Comparison of ENCODE assay signal across 11 mouse cellular contexts in genomic region chr7:101833916-101834584, GRCm38 (mm10). TPM values are rescaled to one million over a fixed set of nuclear protein-coding genes. Genes with fewer than 3 reads are reported as not detected.
DNase-seq lines count a peak whose midpoint lies in the region; ATAC-seq and TF ChIP-seq lines count a peak whose summit lies in the region.
"Had no signal": no experiment of that assay in that cellular context is flagged by ENCODE, and none has a peak within 500 bp of the region (broad histone marks: within the 10 kb centered on the region; RNA-seq: fewer than 3 reads in every experiment).

No protein-coding gene starts in this region.

- peak overlapping the region; percentile 90 for H3K4me2 ChIP-seq in forebrain, embryonic 12.5 days

- 53% methylated on average over 3 of the region's 3 CpGs for WGBS in heart, embryonic 10.5 days
- 70% methylated on average over 3 of the region's 3 CpGs for WGBS in forebrain, embryonic 12.5 days
- WGBS in limb, embryonic 10.5 days = 77% methylated on average over 3 of the region's 3 CpGs

- no peaks in the 10 kb centered on the region for H3K9me3 ChIP-seq in heart, embryonic 10.5 days
- no peaks in the 10 kb centered on the region for H3K9me3 ChIP-seq in forebrain, embryonic 12.5 days
- H3K9me3 ChIP-seq in limb, embryonic 10.5 days (replicated peaks) = no peaks in the 10 kb centered on the region

- peaks cover 44% of the 10 kb centered on the region for H3K79me2 ChIP-seq in C2C12 (ENCODE audit: control insufficient read depth, insufficient read depth)

- H3ac ChIP-seq in C2C12 (ENCODE audit: control insufficient read depth, insufficient read length, low read depth) = no peak overlapping the region

- peaks cover 36% of the 10 kb centered on the region for H3K4me1 ChIP-seq in heart, embryonic 10.5 days
- peaks cover 53% of the 10 kb centered on the region for H3K4me1 ChIP-seq in forebrain, embryonic 12.5 days
- H3K4me1 ChIP-seq in limb, embryonic 10.5 days = peaks cover 33% of the 10 kb centered on the region

- TF ChIP-seq CTCF in C2C12 (IDR thresholded peaks at IDR 0.05; ENCODE audit: control insufficient read depth, insufficient read depth, insufficient read length) = no peak

- intact Hi-C loops in gastrocnemius, postnatal 14 days (cut with DNase I; ENCODE audit: low total_unique reads) = loop anchor here (10.0 kb wide), 1 partner anchor 159 kb away; no protein-coding TSS in a partner anchor

- peaks cover 53% of the 10 kb centered on the region for H3K36me3 ChIP-seq in heart, embryonic 10.5 days
- H3K36me3 ChIP-seq in C2C12 (ENCODE audit: control insufficient read depth, insufficient read depth) = peaks cover 61% of the 10 kb centered on the region
- peaks cover 51% of the 10 kb centered on the region for H3K36me3 ChIP-seq in forebrain, embryonic 12.5 days (replicated peaks)
- H3K36me3 ChIP-seq in limb, embryonic 10.5 days = peaks cover 59% of the 10 kb centered on the region

- no peaks in the 10 kb centered on the region for H3K27me3 ChIP-seq in heart, embryonic 10.5 days (ENCODE audit: insufficient read depth, poor library complexity, severe bottlenecking)
- no peaks in the 10 kb centered on the region for H3K27me3 ChIP-seq in C2C12 (ENCODE audit: control insufficient read depth, insufficient read depth, insufficient read length)
- no peaks in the 10 kb centered on the region for H3K27me3 ChIP-seq in forebrain, embryonic 12.5 days
- H3K27me3 ChIP-seq in limb, embryonic 10.5 days (ENCODE audit: low read depth, poor library complexity, severe bottlenecking) = no peaks in the 10 kb centered on the region

- no peak overlapping the region for H3K9ac ChIP-seq in forebrain, embryonic 12.5 days

- ATAC-seq in forebrain, embryonic 12.5 days (ENCODE audit: low FRiP score) = no peak
- ATAC-seq: intestine, embryonic 16.5 days had no signal

- peaks cover 29% of the 10 kb centered on the region for H3K79me3 ChIP-seq in C2C12 (ENCODE audit: low read depth)

- no peak for DNase-seq in heart, embryonic 10.5 days (ENCODE audit: low spot score)
- no peak for DNase-seq in heart, adult 9 months (ENCODE audit: low spot score in 2 of 2)
- DNase-seq in limb, embryonic 10.5 days (ENCODE audit: low spot score) = no peak
- no peak for DNase-seq in adrenal gland, adult (ENCODE audit: inconsistent age in 2 of 2, low spot score in 1 of 2)
- no peak for DNase-seq in ovary, adult 18-20 months (ENCODE audit: low spot score)
- DNase-seq in gastrocnemius, postnatal 14 days = no peak
- DNase-seq: cerebellum, adult 18-20 months had no signal

- H3K4me3 ChIP-seq in heart, embryonic 10.5 days = peak overlapping the region; percentile 97
- no peak overlapping the region for H3K4me3 ChIP-seq in C2C12 (ENCODE audit: insufficient read depth, poor library complexity, severe bottlenecking)
- no peak overlapping the region; the same call in 1 of the 2 replicates for H3K4me3 ChIP-seq in forebrain, embryonic 12.5 days (replicated peaks)
- H3K4me3 ChIP-seq in limb, embryonic 10.5 days = no peak overlapping the region

- peak overlapping the region; percentile 62 for H3K27ac ChIP-seq in heart, embryonic 10.5 days
- H3K27ac ChIP-seq in forebrain, embryonic 12.5 days = peak overlapping the region; percentile 71
- 0 out of 2 replicates have a peak overlapping the region, but pooled peaks have one; percentile 21 for H3K27ac ChIP-seq in limb, embryonic 10.5 days

TF ChIP-seq in C2C12, 6 proteins besides CTCF, POLR2A, EP300 and RAD21:
- TF ChIP-seq MYOG (IDR thresholded peaks at IDR 0.05; ENCODE audit: control insufficient read depth, extremely low read depth, insufficient read length) (no peak), CEBPB (IDR thresholded peaks at IDR 0.05; ENCODE audit: low read depth) (no peak), MYOD1 (IDR thresholded peaks at IDR 0.05; ENCODE audit: control insufficient read depth, insufficient read length, low read depth) (peak; percentile 75)

RNA-seq across cellular contexts. Expression of gene Inppl1, which starts 4.0 kb away (rescaled TPM):
- 44.9 and 61.0 TPM in 2 replicates for polyA plus RNA-seq in heart, embryonic 10.5 days (2016; fragmentation: Nextera tagmentation; extraction: Ambion mirVana)
- polyA plus RNA-seq in C2C12 (2012; fragmentation: generic; extraction: Trizol) = 116 TPM
- 33.0 and 41.4 TPM in 2 replicates for polyA plus RNA-seq in forebrain, embryonic 12.5 days (2016; fragmentation: Nextera tagmentation; extraction: Ambion mirVana)
- polyA plus RNA-seq in limb, embryonic 10.5 days (2016; fragmentation: Nextera tagmentation; extraction: Ambion mirVana) = 41.6 and 57.8 TPM in 2 replicates
- total RNA-seq in gastrocnemius, postnatal 14 days (2021) = 10 to 100 TPM; 67.0 to 73.8 TPM

RNA-seq across cellular contexts. Expression of gene Phox2a, which starts 15.9 kb away (rescaled TPM):
- polyA plus RNA-seq in heart, embryonic 10.5 days (2016; fragmentation: Nextera tagmentation; extraction: Ambion mirVana) = 0.15 and 0.36 TPM in 2 replicates
- 0.05 TPM for polyA plus RNA-seq in C2C12 (2012; fragmentation: generic; extraction: Trizol)
- not detected in 2 replicates for polyA plus RNA-seq in forebrain, embryonic 12.5 days (2016; fragmentation: Nextera tagmentation; extraction: Ambion mirVana)
- 0.11 TPM in 1 of 2 replicates, not detected in the other for polyA plus RNA-seq in limb, embryonic 10.5 days (2016; fragmentation: Nextera tagmentation; extraction: Ambion mirVana)
- total RNA-seq in gastrocnemius, postnatal 14 days (2021) = not detected
- polyA plus RNA-seq: limb, embryonic 11.5 days had no signal

RNA-seq across cellular contexts. Expression of gene Folr2, which starts 22.9 kb away (rescaled TPM):
- not detected in 2 replicates for polyA plus RNA-seq in heart, embryonic 10.5 days (2016; fragmentation: Nextera tagmentation; extraction: Ambion mirVana)
- 0.08 TPM for polyA plus RNA-seq in C2C12 (2012; fragmentation: generic; extraction: Trizol)
- 1.4 and 1.9 TPM in 2 replicates for polyA plus RNA-seq in forebrain, embryonic 12.5 days (2016; fragmentation: Nextera tagmentation; extraction: Ambion mirVana)
- polyA plus RNA-seq in limb, embryonic 10.5 days (2016; fragmentation: Nextera tagmentation; extraction: Ambion mirVana) = 0.21 TPM in 1 of 2 replicates, not detected in the other
- 1 to 10 TPM; 2.8 to 6.1 TPM for total RNA-seq in gastrocnemius, postnatal 14 days (2021)

RNA-seq across cellular contexts. Expression of gene Anapc15, which starts 29.5 kb away (rescaled TPM):
- 83.0 and 94.3 TPM in 2 replicates for polyA plus RNA-seq in heart, embryonic 10.5 days (2016; fragmentation: Nextera tagmentation; extraction: Ambion mirVana)
- polyA plus RNA-seq in C2C12 (2012; fragmentation: generic; extraction: Trizol) = 85.0 TPM
- 93.1 and 96.9 TPM in 2 replicates for polyA plus RNA-seq in forebrain, embryonic 12.5 days (2016; fragmentation: Nextera tagmentation; extraction: Ambion mirVana)
- 115 and 120 TPM in 2 replicates for polyA plus RNA-seq in limb, embryonic 10.5 days (2016; fragmentation: Nextera tagmentation; extraction: Ambion mirVana)
- 10 to 100 TPM; 23.7 to 27.7 TPM for total RNA-seq in gastrocnemius, postnatal 14 days (2021)

RNA-seq across cellular contexts. Expression of gene Folr1, which starts 36.5 kb away (rescaled TPM):
- polyA plus RNA-seq in heart, embryonic 10.5 days (2016; fragmentation: Nextera tagmentation; extraction: Ambion mirVana) = 2.1 and 2.7 TPM in 2 replicates
- polyA plus RNA-seq in C2C12 (2012; fragmentation: generic; extraction: Trizol) = 0.67 TPM
- 5.5 and 8.2 TPM in 2 replicates for polyA plus RNA-seq in forebrain, embryonic 12.5 days (2016; fragmentation: Nextera tagmentation; extraction: Ambion mirVana)
- not detected in 2 replicates for polyA plus RNA-seq in limb, embryonic 10.5 days (2016; fragmentation: Nextera tagmentation; extraction: Ambion mirVana)
- total RNA-seq in gastrocnemius, postnatal 14 days (2021) = 1 to 10 TPM; 1.6 to 2.2 TPM
- polyA plus RNA-seq: limb, embryonic 11.5 days had no signal

Comparison
In these comparisons a context has a peak if more than half of its experiments do, and no peak if none do; other contexts are left out.
1. H3K27ac ChIP-seq: peak in every context shown above with its lines; median percentile 71 in forebrain, embryonic 12.5 days; 62 in heart, embryonic 10.5 days; 21 in limb, embryonic 10.5 days.